Mouse (Mus musculus): ENCODE data around the gene Ackr3.

Ackr3 gene

GRCm38 (mm10) chr1:90231591-90232490 is 28.1 kb downstream of the Ackr3 start:
- no peak for DNase-seq

GRCm38 (mm10) chr1:90232491-90232885 is 28.7 kb downstream of the Ackr3 start:
- peak; percentile 62 to 63 for DNase-seq

- DNase-seq = peak; percentile 16 to 51
These were observed 30.9 kb downstream of the Ackr3 start for GRCm38 (mm10) chr1:90234620-90235054.

GRCm38 (mm10) chr1:90236640-90237039 is 32.9 kb downstream of the Ackr3 start:
- DNase-seq = no peak

- no peak for DNase-seq
These were observed 34.5 kb downstream of the Ackr3 start for GRCm38 (mm10) chr1:90238095-90238888.

GRCm38 (mm10) chr1:90239336-90240225 is 35.8 kb downstream of the Ackr3 start:
- DNase-seq = no peak

GRCm38 (mm10) chr1:90240287-90240686 is 36.5 kb downstream of the Ackr3 start:
- no peak for DNase-seq

GRCm38 (mm10) chr1:90242444-90242989 is 38.7 kb downstream of the Ackr3 start:
- no peak for DNase-seq

- DNase-seq = no peak
These were observed 40.8 kb downstream of the Ackr3 start for GRCm38 (mm10) chr1:90244537-90244936.

GRCm38 (mm10) chr1:90245533-90245932 is 41.8 kb downstream of the Ackr3 start:
- peak in 1 of 2 experiments; percentile 23 for DNase-seq

GRCm38 (mm10) chr1:90246035-90246434 is 42.3 kb downstream of the Ackr3 start:
- DNase-seq = no peak

GRCm38 (mm10) chr1:90246800-90247199 is 43.0 kb downstream of the Ackr3 start:
- no peak for DNase-seq

- no peak for DNase-seq
These were observed 43.5 kb downstream of the Ackr3 start for GRCm38 (mm10) chr1:90247234-90247633.

GRCm38 (mm10) chr1:90247756-90248541 is 44.2 kb downstream of the Ackr3 start:
- no peak for DNase-seq

- peak in 1 of 2 experiments; percentile 47 for DNase-seq
These were observed 45.4 kb downstream of the Ackr3 start for GRCm38 (mm10) chr1:90248966-90249735.

- DNase-seq = peak in 1 of 2 experiments; percentile 48
These were observed 46.6 kb downstream of the Ackr3 start for GRCm38 (mm10) chr1:90250419-90250818.

GRCm38 (mm10) chr1:90251156-90251555 is 47.4 kb downstream of the Ackr3 start:
- DNase-seq = no peak

- no peak for DNase-seq
These were observed 49.7 kb downstream of the Ackr3 start for GRCm38 (mm10) chr1:90253465-90253864.

GRCm38 (mm10) chr1:90258253-90258887 is 54.6 kb downstream of the Ackr3 start:
- no peak for DNase-seq

All from kidney, postnatal 25 days (tissue).